Mouse (Mus musculus) heart, embryonic 16.5 days (tissue): ENCODE data around the gene Agrp. TPM values are rescaled to one million over a fixed set of nuclear protein-coding genes. Genes with fewer than 3 reads are reported as not detected.
A peak's percentile ranks its signal among the peaks of the same experiment; 100 is the strongest.

Experiments
- ATAC-seq: fragments of 200-750 bp; cut with Nextera tagmentation; replicated peaks from 2 replicates; pipeline ENCODE4 v1.8.0; 2017; ENCODE audit warnings: moderate number of reproducible peaks; ENCODE audit not compliant: insufficient read depth, low FRiP score; ENCODE audit errors: extremely low read depth
- H3K27ac ChIP-seq: fragments of 300-500 bp; sonication (generic); 2 replicates; pipeline ENCODE4 v1.5.1; 2014; ENCODE audit warnings: mild to moderate bottlenecking, low read length, control low read depth, moderate library complexity
- H3K27me3 ChIP-seq: fragments of 300-500 bp; sonication (generic); 2 replicates; pipeline ENCODE4 v1.6.1; 2014; ENCODE audit warnings: low read length, mixed read lengths; ENCODE audit not compliant: control insufficient read depth, insufficient read depth
- H3K36me3 ChIP-seq: fragments of 300-500 bp; sonication (generic); 2 replicates; pipeline ENCODE4 v1.6.1; 2014; ENCODE audit not compliant: control insufficient read depth, insufficient read depth
- H3K4me1 ChIP-seq: fragments of 300-500 bp; sonication (generic); 2 replicates; pipeline ENCODE4 v1.6.1; 2014; ENCODE audit warnings: low read length, mixed read lengths; ENCODE audit not compliant: control insufficient read depth, insufficient read depth
- H3K4me2 ChIP-seq: fragments of 300-500 bp; sonication (generic); 2 replicates; pipeline ENCODE4 v1.6.1; 2014; ENCODE audit warnings: low read depth, mild to moderate bottlenecking, control low read depth, low read length
- H3K4me3 ChIP-seq: fragments of 300-500 bp; sonication (generic); 2 replicates; pipeline ENCODE4 v1.5.1; 2014; ENCODE audit warnings: mild to moderate bottlenecking, control low read depth, low read length
- H3K9ac ChIP-seq: fragments of 300-500 bp; sonication (generic); 2 replicates; pipeline ENCODE4 v1.6.1; 2014; ENCODE audit warnings: low read length, control low read depth
- H3K9me3 ChIP-seq: fragments of 300-500 bp; sonication (generic); replicated peaks from 2 replicates; pipeline ENCODE4 v1.6.1; 2016; ENCODE audit warnings: low read length; ENCODE audit not compliant: control insufficient read depth
- WGBS: fragments of 180-500 bp; shearing (Covaris S2); extraction: QIAGEN DNeasy Blood & Tissue Kit; methylation state at CpG from one replicate; pipeline ENCODE4 v1.1.7; 2014; 5-methylcytosine and 5-hydroxymethylcytosine counted together
- polyA plus RNA-seq: library from polyadenylated mRNA; unstranded; fragments of >200 nt; fragmentation: Nextera tagmentation; extraction: Ambion mirVana; gene quantifications from 2 replicates; pipeline ENCODE4 v1.2.1, GENCODE M21; 2015

The Agrp gene
- polyA plus RNA-seq, 1 experiment from 2014 or later: not detected

GRCm38 (mm10) chr8:105542032-105542656, 95.0 kb downstream of the Agrp start:
- Histone ChIP-seq H3K9me3 (no peaks in the 10 kb centered on the region), H3K27me3 (no peaks in the 10 kb centered on the region), H3K4me2 (no peak overlapping the region), H3K36me3 (peaks cover 25% of the 10 kb centered on the region), H3K9ac (no peak overlapping the region), H3K4me1 (peaks cover 31% of the 10 kb centered on the region), H3K4me3 (no peak overlapping the region), H3K27ac (no peak overlapping the region)
- no peak for ATAC-seq
- WGBS: 78% methylated on average over 3 of the region's 3 CpGs

GRCm38 (mm10) chr8:105538940-105539339, 98.3 kb downstream of the Agrp start:
- no peaks in the 10 kb centered on the region for H3K27me3 ChIP-seq
- H3K9ac ChIP-seq: no peak overlapping the region
- H3K36me3 ChIP-seq: peaks cover 26% of the 10 kb centered on the region
- H3K4me3 ChIP-seq: no peak overlapping the region
- ATAC-seq: no peak
- H3K4me1 ChIP-seq: peaks cover 4% of the 10 kb centered on the region
- no peak overlapping the region for H3K4me2 ChIP-seq
- H3K9me3 ChIP-seq: no peaks in the 10 kb centered on the region
- WGBS: 88% methylated on average over 4 of the region's 4 CpGs
- no peak overlapping the region for H3K27ac ChIP-seq

- WGBS: 86% methylated on average over 6 of the region's 6 CpGs
- no peak for ATAC-seq
- H3K9ac ChIP-seq: no peak overlapping the region
These were observed 100.0 kb downstream of the Agrp start for GRCm38 (mm10) chr8:105537011-105537677.

GRCm38 (mm10) chr8:105536546-105536945, 100.6 kb downstream of the Agrp start:
- Histone ChIP-seq H3K27ac (no peak overlapping the region), H3K4me1 (peaks cover 5% of the 10 kb centered on the region; the same call in 1 of the 2 replicates), H3K36me3 (peaks cover 22% of the 10 kb centered on the region), H3K27me3 (no peaks in the 10 kb centered on the region), H3K4me2 (no peak overlapping the region), H3K9me3 (no peaks in the 10 kb centered on the region), H3K4me3 (no peak overlapping the region), H3K9ac (no peak overlapping the region)
- no peak for ATAC-seq
- WGBS: 79% methylated on average over 3 of the region's 3 CpGs

More at GRCm38 (mm10) chr8:105537011-105537677, 100.0 kb downstream of the Agrp start:
- Histone ChIP-seq H3K4me1 (peaks cover 5% of the 10 kb centered on the region; the same call in 1 of the 2 replicates), H3K4me3 (no peak overlapping the region), H3K27ac (no peak overlapping the region), H3K9me3 (no peaks in the 10 kb centered on the region), H3K36me3 (peaks cover 26% of the 10 kb centered on the region), H3K27me3 (no peaks in the 10 kb centered on the region), H3K4me2 (no peak overlapping the region)

GRCm38 (mm10) chr8:105533892-105534329, 103.3 kb downstream of the Agrp start:
- peak; percentile 49 for ATAC-seq

GRCm38 (mm10) chr8:105533439-105533838, 103.8 kb downstream of the Agrp start:
- Histone ChIP-seq H3K36me3 (peaks cover 20% of the 10 kb centered on the region), H3K4me2 (no peak overlapping the region), H3K4me1 (peaks cover 5% of the 10 kb centered on the region; the same call in 1 of the 2 replicates), H3K27ac (peak overlapping the region; percentile 8), H3K9me3 (no peaks in the 10 kb centered on the region), H3K27me3 (no peaks in the 10 kb centered on the region), H3K9ac (no peak overlapping the region), H3K4me3 (no peak overlapping the region)
- 8% methylated on average over 2 of the region's 2 CpGs for WGBS
- peak; percentile 56; the same call in 1 of the 2 replicates for ATAC-seq

More at GRCm38 (mm10) chr8:105533892-105534329, 103.3 kb downstream of the Agrp start:
- Histone ChIP-seq H3K9ac (no peak overlapping the region), H3K27ac (peak overlapping the region; percentile 8), H3K9me3 (no peaks in the 10 kb centered on the region), H3K36me3 (peaks cover 22% of the 10 kb centered on the region), H3K27me3 (no peaks in the 10 kb centered on the region), H3K4me2 (no peak overlapping the region), H3K4me1 (peaks cover 5% of the 10 kb centered on the region; the same call in 1 of the 2 replicates), H3K4me3 (no peak overlapping the region)
- WGBS: 7% methylated on average over 1 of the region's 1 CpGs

GRCm38 (mm10) chr8:105531774-105532173, 105.4 kb downstream of the Agrp start:
- peaks cover 7% of the 10 kb centered on the region for H3K36me3 ChIP-seq
- H3K9ac ChIP-seq: no peak overlapping the region
- H3K4me1 ChIP-seq: peaks cover 5% of the 10 kb centered on the region; the same call in 1 of the 2 replicates
- ATAC-seq: no peak
- H3K9me3 ChIP-seq: no peaks in the 10 kb centered on the region
- WGBS: 69% methylated on average over 2 of the region's 2 CpGs
- H3K4me2 ChIP-seq: no peak overlapping the region
- no peak overlapping the region for H3K4me3 ChIP-seq
- H3K27ac ChIP-seq: no peak overlapping the region
- no peaks in the 10 kb centered on the region for H3K27me3 ChIP-seq

- Histone ChIP-seq H3K9me3 (no peaks in the 10 kb centered on the region), H3K9ac (no peak overlapping the region), H3K4me2 (no peak overlapping the region), H3K36me3 (peaks cover 16% of the 10 kb centered on the region), H3K27me3 (no peaks in the 10 kb centered on the region), H3K4me3 (no peak overlapping the region), H3K27ac (no peak overlapping the region), H3K4me1 (peaks cover 5% of the 10 kb centered on the region; the same call in 1 of the 2 replicates)
- 93% methylated on average over 3 of the region's 3 CpGs for WGBS
- ATAC-seq: no peak
These were observed 107.9 kb downstream of the Agrp start for GRCm38 (mm10) chr8:105529271-105529670.

- 100% methylated on average over 1 of the region's 1 CpGs for WGBS
- Histone ChIP-seq H3K27ac (no peak overlapping the region), H3K36me3 (peaks cover 16% of the 10 kb centered on the region), H3K27me3 (no peaks in the 10 kb centered on the region), H3K9ac (no peak overlapping the region), H3K4me1 (0 out of 2 replicates have a peak, but pooled peaks cover 1% of the 10 kb centered on the region), H3K4me2 (no peak overlapping the region), H3K4me3 (no peak overlapping the region), H3K9me3 (no peaks in the 10 kb centered on the region)
- no peak for ATAC-seq
These were observed 109.0 kb downstream of the Agrp start for GRCm38 (mm10) chr8:105528206-105528605.
